Mouse (Mus musculus) kidney, adult 10 weeks (tissue): ENCODE results near the gene Rapgef1. TPM values are rescaled to one million over a fixed set of nuclear protein-coding genes. Genes with fewer than 3 reads are reported as not detected.

ENCODE experiments used
- polyA plus RNA-seq: library from polyadenylated mRNA; stranded (reverse); fragments of 350-450 nt; fragmentation: Illumina TruSeq; extraction: RNeasy Lipid Tissue Mini Kit (QIAGEN cat#74804); gene quantifications from one replicate; pipeline ENCODE4 v1.2.3, GENCODE M21; 2014; ENCODE audit warnings: low read depth, low replicate concordance

Gene Rapgef1
- 3.4 TPM for polyA plus RNA-seq

DNA sequence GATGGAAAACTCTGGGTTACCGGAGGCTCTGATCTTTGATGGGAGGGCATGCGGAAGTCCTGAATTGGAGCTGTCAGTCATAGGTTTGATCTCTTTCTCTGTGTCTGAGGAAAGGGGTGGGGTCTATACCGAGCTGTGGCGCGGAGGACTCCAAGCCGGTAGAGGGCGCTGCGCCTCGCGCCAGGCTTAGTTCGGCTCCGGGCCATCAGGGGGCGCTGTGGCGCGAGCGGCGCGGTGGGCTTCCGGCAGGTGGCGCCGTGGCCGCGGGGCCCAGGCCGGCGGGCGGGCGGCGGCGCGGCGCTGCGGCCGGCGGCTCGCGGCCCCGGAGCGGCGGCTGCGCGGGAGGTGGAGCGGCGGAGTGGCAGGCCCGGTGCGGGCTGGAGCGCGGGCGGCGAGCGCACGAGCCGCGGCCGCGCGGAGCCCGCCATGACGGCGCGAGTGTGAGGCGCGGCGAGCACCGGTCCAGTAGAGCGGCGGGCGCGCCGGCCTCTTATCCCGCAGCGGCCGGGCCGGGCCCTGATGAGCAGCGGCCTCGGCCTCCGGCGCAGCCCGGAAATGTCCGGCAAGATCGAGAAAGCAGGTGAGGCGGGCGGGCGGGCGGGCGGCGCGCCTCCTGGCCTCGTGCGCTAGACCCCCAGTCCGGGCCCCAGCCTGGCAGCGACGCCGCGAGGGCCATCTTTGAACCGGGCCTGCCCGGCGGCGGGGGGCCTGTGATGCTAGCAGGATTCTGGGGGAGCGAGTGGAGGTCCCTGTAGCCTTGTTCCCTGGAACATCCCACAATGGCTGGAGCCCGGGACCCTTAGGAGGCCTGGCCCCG, at the start of gene Rapgef1:
Rapgef1 (plus strand) TSS at position 237 of the 817 bp plus-strand sequence.

DNA sequence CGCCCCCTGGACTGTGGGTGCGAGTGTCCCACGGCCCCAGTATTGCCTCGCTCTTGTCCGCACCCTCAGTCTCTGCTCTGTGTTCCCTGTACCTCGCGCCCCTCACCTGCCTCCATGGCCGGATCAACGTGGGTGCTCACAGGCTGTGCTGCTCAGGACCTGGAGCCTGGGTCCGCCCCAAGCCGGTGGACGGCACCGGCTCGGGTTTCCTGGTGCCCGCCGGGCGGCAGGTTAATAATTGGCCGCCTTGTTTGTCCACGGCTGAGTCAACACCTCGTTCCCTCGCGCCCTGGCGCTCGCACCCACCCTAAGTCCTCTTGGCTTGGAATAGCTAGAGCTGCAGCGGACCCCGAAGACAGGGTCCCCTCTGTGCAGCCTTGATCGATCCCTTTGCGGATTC, 132.0 kb downstream of the Rapgef1 start, which contains the start of gene Gm13420:
Gm13420 (minus strand) TSS at position 189 of the 400 bp plus-strand sequence.

GRCm38 (mm10) chr2:29787104-29787917, 167.8 kb downstream of the Rapgef1 start, which contains the start of gene Coq4:
Coq4 (plus strand) TSS chr2:29787493.

DNA sequence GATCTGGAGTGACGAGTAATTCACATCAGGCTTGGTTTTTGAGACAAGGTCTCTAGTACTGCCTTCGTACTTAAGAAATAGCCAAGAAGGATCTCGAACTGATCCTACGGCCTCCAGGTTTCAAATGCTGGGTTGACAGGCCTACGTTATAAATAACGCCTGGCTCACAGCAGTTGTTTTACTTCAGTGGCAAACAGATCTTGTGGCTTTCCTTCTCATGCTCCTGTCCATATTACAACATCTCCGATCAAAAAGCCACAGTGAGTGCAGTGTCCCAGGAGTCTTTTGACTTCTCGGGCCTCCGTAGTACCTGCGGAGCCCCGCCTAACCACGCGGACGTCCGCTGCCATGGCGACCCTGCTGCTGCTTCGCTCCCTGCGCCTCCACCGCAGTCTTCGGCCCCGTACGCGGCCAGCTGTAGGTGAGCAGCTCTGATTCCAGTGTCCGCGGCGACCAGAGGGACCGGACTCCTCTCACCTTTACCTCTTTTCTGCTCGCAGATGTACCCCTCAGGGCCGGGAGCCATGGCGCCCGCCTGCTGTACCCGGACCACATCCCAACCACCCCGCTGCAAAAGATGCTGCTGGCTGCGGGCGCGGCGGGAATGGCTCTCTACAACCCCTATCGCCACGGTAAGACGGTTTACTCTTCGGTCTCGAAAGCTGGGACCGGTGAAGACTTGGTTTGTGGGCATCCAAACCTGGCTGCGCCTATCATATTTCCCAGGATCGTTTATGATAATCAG, 168.6 kb downstream of the Rapgef1 start, which contains the start of gene Trub2:
Trub2 (minus strand) TSS at position 566 of the 745 bp plus-strand sequence.

Other genes starting within 250 kb of the Rapgef1 start
- not detected for gene Gm13420, start 132.0 kb downstream of the Rapgef1 start, polyA plus RNA-seq
- not detected for gene Gm13547, start 139.6 kb downstream of the Rapgef1 start, polyA plus RNA-seq
- 4.9 TPM for gene Coq4, start 167.8 kb downstream of the Rapgef1 start, polyA plus RNA-seq
- 7.4 TPM for gene Trub2, start 168.8 kb downstream of the Rapgef1 start, polyA plus RNA-seq
- gene Slc27a4, start 182.9 kb downstream of the Rapgef1 start, polyA plus RNA-seq: 0.89 TPM
- 3.9 TPM for gene Urm1, start 200.4 kb downstream of the Rapgef1 start, polyA plus RNA-seq
- 0.16 TPM for gene Cercam, start 249.4 kb downstream of the Rapgef1 start, polyA plus RNA-seq